Mouse (Mus musculus): ENCODE data around the gene 4930558K02Rik. TPM values are rescaled to one million over a fixed set of nuclear protein-coding genes. Genes with fewer than 3 reads are reported as not detected.

The 4930558K02Rik gene
- polyA plus RNA-seq, 1 experiment from 2014 or later, result not detected

DNA sequence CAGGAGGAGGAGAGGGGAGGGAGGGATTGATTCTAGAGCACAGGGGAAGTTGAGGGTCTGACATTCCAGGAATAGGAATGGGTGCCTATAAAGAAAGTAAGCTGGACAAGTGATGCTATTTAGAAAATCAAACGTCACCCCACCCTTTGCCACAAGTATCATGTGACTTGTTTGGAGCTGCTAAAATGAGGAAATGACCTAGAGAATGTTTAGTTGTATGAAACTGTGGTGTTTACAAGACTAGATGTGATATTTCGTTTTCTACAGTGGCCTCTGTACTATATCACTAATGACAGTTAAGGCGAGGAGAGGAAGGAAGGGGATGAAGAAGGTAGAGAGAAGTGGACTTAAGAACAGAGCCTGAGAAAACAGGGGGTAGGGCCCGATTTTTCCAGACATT, 19.3 kb upstream of the 4930558K02Rik start:
- 44% methylated on average over 4 of the region's 4 CpGs for WGBS
- Histone ChIP-seq H3K4me2 (no peak overlapping the region), H3K27me3 (ENCODE audit: insufficient read depth, low read length) (no peaks in the 10 kb centered on the region), H3K36me3 (ENCODE audit: insufficient read depth) (no peaks in the 10 kb centered on the region), H3K9ac (no peak overlapping the region), H3K4me3 (ENCODE audit: low read depth, low read length) (no peak overlapping the region), H3K9me3 (ENCODE audit: low read depth, low read length) (no peaks in the 10 kb centered on the region), H3K27ac (ENCODE audit: low read depth) (no peak overlapping the region), H3K4me1 (ENCODE audit: insufficient read depth) (peaks cover 14% of the 10 kb centered on the region)
- DNase-seq, result no peak
- TF ChIP-seq CTCF (IDR thresholded peaks at IDR 0.05; ENCODE audit: low read depth), result no peak
- no peak for ATAC-seq (ENCODE audit: insufficient read depth)

DNA sequence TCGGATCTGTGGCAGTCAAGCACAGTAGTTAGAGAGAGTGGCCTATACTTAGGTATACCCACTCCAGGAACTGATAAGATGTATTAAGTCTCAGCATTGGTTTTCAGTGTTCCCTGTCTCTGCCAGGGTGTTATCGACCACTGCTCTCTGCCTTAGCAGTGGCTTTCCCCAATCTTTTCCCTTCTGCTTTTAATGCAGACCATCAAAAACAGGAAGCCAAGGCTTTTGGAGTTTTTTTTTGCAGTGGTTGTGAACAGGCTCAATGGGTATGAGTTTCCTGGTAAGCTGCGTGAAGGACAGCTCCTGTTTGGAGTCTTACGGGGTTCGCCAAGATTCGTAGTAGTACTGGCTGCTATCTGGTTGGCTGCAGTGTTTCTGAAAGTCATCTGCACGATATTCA, 13.0 kb upstream of the 4930558K02Rik start:
- no peak overlapping the region for H3K4me3 ChIP-seq (ENCODE audit: low read depth, low read length)
- WGBS, result 86% methylated on average over 7 of the region's 7 CpGs
- TF ChIP-seq CTCF (IDR thresholded peaks at IDR 0.05; ENCODE audit: low read depth), result no peak

DNA sequence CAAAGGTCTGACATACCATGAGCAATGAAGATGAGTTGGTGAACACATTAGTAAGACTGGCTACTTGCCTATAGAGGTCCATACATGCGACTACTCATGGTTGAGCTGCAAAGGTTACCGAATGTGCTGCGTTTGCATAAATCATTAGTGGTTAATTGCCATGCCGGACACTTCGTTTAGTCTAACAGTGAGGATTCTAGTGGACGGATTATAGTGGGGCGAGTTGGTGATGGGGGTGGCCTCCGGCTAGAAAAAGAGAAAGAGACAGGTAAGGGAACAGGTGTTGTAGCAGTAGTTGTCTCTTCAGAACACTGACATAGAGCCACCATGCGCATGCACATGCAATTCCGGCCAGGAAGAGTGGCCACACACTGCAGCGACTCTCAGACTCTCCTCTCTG, 12.4 kb upstream of the 4930558K02Rik start:
- ATAC-seq (ENCODE audit: insufficient read depth) (no peak), DNase-seq (no peak)
- no peak overlapping the region for H3K4me2 ChIP-seq
- no peaks in the 10 kb centered on the region for H3K9me3 ChIP-seq (ENCODE audit: low read depth, low read length)
- H3K4me1 ChIP-seq (ENCODE audit: insufficient read depth), result no peaks in the 10 kb centered on the region
- WGBS, result 88% methylated on average over 11 of the region's 11 CpGs
- H3K9ac ChIP-seq, result no peak overlapping the region
- no peak overlapping the region for H3K27ac ChIP-seq (ENCODE audit: low read depth)
- H3K27me3 ChIP-seq (ENCODE audit: insufficient read depth, low read length), result no peaks in the 10 kb centered on the region
- no peaks in the 10 kb centered on the region for H3K36me3 ChIP-seq (ENCODE audit: insufficient read depth)
- no peak for TF ChIP-seq CTCF (IDR thresholded peaks at IDR 0.05; ENCODE audit: low read depth)
- no peak overlapping the region for H3K4me3 ChIP-seq (ENCODE audit: low read depth, low read length)

More for the DNA sequence above, 13.0 kb upstream of the 4930558K02Rik start:
- H3K9ac ChIP-seq, result no peak overlapping the region
- ATAC-seq (ENCODE audit: insufficient read depth) (no peak), DNase-seq (no peak)
- H3K36me3 ChIP-seq (ENCODE audit: insufficient read depth), result no peaks in the 10 kb centered on the region
- H3K27ac ChIP-seq (ENCODE audit: low read depth), result no peak overlapping the region
- H3K27me3 ChIP-seq (ENCODE audit: insufficient read depth, low read length), result no peaks in the 10 kb centered on the region
- H3K4me2 ChIP-seq, result no peak overlapping the region
- H3K4me1 ChIP-seq (ENCODE audit: insufficient read depth), result no peaks in the 10 kb centered on the region
- H3K9me3 ChIP-seq (ENCODE audit: low read depth, low read length), result no peaks in the 10 kb centered on the region

DNA sequence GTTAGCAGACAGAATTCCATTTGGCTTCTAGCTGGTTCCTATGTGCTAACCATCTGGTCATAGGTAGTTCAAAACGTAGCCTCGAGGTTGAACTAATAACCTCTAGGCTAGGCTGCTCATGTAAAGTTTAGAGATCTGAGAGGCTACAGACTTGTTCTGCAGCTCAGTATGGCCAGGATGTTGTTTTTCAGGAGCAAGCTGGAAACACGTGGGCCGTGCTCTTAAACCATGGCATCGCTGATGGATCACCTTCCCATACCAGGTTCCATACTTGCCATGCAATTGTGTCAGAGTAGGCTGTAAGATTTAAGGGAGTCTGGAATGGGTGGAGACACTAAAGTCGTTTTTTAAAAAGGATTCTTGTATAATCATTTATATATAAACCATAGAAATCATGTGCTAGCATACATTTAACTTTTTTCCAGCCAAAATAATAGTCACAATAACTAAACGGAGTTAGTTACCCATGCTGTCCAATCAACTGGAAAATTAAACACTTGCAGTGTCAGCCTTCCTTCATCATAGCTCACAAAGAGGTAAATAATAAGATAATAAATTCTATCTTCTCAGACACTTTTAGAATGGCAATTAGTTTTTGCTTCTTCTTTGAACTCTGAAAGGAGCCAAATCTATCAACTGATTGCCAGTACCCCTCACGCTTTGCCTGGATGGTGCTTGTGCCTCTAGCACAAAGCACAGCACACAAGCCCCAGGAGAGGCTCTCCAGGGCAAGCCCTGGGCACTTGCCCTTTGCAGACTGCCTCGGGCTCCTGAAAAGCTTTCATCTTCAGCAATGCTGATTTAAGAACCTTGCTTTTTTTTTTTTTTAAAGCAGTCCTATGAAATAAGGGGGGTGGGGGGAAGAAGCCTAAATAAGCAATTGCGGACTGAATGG, 11.5 kb upstream of the 4930558K02Rik start:
- no peak for TF ChIP-seq CTCF (IDR thresholded peaks at IDR 0.05; ENCODE audit: low read depth)
- DNase-seq (no peak), ATAC-seq (ENCODE audit: insufficient read depth) (no peak)
- H3K9me3 ChIP-seq (ENCODE audit: low read depth, low read length), result no peaks in the 10 kb centered on the region
- no peaks in the 10 kb centered on the region for H3K27me3 ChIP-seq (ENCODE audit: insufficient read depth, low read length)
- no peak overlapping the region for H3K4me2 ChIP-seq
- no peaks in the 10 kb centered on the region for H3K4me1 ChIP-seq (ENCODE audit: insufficient read depth)
- no peak overlapping the region for H3K9ac ChIP-seq
- no peaks in the 10 kb centered on the region for H3K36me3 ChIP-seq (ENCODE audit: insufficient read depth)
- no peak overlapping the region for H3K4me3 ChIP-seq (ENCODE audit: low read depth, low read length)
- 55% methylated on average over 10 of the region's 10 CpGs for WGBS
- no peak overlapping the region for H3K27ac ChIP-seq (ENCODE audit: low read depth)

DNA sequence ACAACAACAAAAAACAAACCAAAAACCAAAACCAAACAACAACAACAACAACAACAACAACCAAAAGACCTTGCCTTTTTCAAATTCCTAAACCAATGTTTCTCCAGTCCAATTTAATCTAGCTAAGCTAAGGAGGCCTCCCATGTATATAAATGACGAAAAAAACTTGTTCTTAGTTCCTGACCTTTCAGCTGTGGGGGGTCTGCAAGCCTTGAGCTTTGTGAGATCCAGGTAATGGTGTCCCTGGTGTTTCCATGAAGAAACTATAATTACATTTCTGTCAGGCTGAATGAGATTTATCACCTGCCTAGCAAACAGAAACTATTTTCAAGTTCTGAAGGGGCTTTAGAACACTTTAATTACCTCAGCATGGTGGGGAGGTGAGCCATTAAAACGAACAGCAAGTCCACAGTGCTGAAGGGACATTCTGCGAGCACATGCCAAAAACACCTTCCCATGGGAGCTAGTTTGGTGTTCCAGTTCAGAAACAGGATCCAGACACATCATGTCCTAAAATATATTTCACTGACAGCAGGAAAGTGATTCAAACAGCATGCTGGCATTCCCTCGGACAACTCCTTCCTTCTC, 4.6 kb upstream of the 4930558K02Rik start:
- H3K4me3 ChIP-seq (ENCODE audit: low read depth, low read length), result no peak overlapping the region
- 46% methylated on average over 4 of the region's 4 CpGs for whole genome bisulfite sequencing
- ATAC-seq (ENCODE audit: insufficient read depth), result no peak
- H3K27ac ChIP-seq (ENCODE audit: low read depth), result no peak overlapping the region
- no peak overlapping the region for H3K9ac ChIP-seq
- H3K4me1 ChIP-seq (ENCODE audit: insufficient read depth), result no peaks in the 10 kb centered on the region
- no peaks in the 10 kb centered on the region for H3K9me3 ChIP-seq (ENCODE audit: low read depth, low read length)
- no peak for TF ChIP-seq CTCF (IDR thresholded peaks at IDR 0.05; ENCODE audit: low read depth)
- DNase-seq, result no peak
- no peaks in the 10 kb centered on the region for H3K27me3 ChIP-seq (ENCODE audit: insufficient read depth, low read length)
- H3K4me2 ChIP-seq, result no peak overlapping the region
- no peaks in the 10 kb centered on the region for H3K36me3 ChIP-seq (ENCODE audit: insufficient read depth)

DNA sequence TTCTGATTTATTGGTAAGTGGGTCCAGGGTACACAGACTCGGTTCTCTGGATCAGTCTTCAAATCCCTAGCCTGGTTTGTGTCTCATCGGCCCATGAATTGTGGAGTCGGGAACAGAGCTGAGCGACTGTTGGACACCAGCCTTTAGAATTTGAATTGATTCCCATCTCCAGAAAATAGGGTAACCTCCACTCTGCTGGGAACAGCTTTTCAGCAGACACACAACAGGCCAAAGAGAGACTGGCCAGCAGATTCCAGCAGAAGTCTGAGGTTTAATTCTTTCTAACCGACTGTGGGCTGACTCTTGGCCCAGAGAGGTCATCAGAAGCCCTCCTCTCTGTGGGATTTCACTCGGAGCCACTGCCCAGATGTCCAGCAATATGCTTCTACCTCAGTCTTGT, 4.0 kb upstream of the 4930558K02Rik start:
- Histone ChIP-seq H3K4me1 (ENCODE audit: insufficient read depth) (no peaks in the 10 kb centered on the region), H3K9me3 (ENCODE audit: low read depth, low read length) (no peaks in the 10 kb centered on the region), H3K4me3 (ENCODE audit: low read depth, low read length) (no peak overlapping the region), H3K9ac (no peak overlapping the region), H3K36me3 (ENCODE audit: insufficient read depth) (no peaks in the 10 kb centered on the region), H3K27ac (ENCODE audit: low read depth) (no peak overlapping the region), H3K4me2 (no peak overlapping the region), H3K27me3 (ENCODE audit: insufficient read depth, low read length) (no peaks in the 10 kb centered on the region)
- DNase-seq (no peak), ATAC-seq (ENCODE audit: insufficient read depth) (no peak)
- 70% methylated on average over 6 of the region's 6 CpGs for WGBS
- TF ChIP-seq CTCF (IDR thresholded peaks at IDR 0.05; ENCODE audit: low read depth), result no peak

DNA sequence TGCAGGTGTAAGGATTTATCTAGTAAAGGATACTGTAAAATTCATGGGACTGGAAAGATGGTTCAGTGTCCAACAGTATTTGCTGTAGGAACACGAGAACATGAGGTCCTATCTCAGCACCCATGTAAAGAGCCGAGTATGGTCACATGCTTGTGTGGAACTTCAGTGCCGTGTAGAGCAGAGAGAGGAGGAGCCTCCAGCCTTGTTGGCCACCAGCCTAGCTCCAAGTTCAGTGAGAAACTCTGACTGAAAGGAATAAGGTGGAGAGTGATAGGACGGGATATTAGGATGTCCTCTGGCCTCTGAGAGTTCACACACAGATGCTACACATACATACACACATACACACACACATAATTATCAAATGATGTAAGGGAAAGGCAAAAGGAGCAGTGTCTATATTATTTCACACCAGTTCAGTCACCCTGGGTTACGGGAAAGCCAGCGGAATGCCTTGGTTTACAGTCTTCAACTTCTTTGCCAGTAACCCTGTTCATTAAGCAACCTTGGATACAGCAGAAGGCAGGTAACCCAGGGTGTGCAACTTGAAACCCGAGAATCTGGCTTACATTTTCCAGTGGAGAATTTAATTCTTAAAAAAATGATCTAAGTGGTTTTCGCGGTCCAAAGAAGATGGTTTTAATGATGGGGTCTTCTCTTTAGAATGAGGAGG, 1.3 kb upstream of the 4930558K02Rik start:
- no peak for ATAC-seq (ENCODE audit: insufficient read depth)
- Histone ChIP-seq H3K4me3 (ENCODE audit: low read depth, low read length) (no peak overlapping the region), H3K9me3 (ENCODE audit: low read depth, low read length) (no peaks in the 10 kb centered on the region), H3K27me3 (ENCODE audit: insufficient read depth, low read length) (no peaks in the 10 kb centered on the region), H3K36me3 (ENCODE audit: insufficient read depth) (no peaks in the 10 kb centered on the region), H3K9ac (no peak overlapping the region), H3K4me1 (ENCODE audit: insufficient read depth) (peaks cover 5% of the 10 kb centered on the region; the same call in 1 of the 2 replicates), H3K27ac (ENCODE audit: low read depth) (no peak overlapping the region), H3K4me2 (no peak overlapping the region)
- TF ChIP-seq CTCF (IDR thresholded peaks at IDR 0.05; ENCODE audit: low read depth), result no peak
- WGBS, result 78% methylated on average over 9 of the region's 9 CpGs
- DNase-seq, result no peak

Data from lung, embryonic 14.5 days (tissue).